Mouse (Mus musculus) hindbrain, embryonic 13.5 days (tissue): ENCODE measurements at regions not wholly inside any gene's neighbourhood (a gene's known extent, or its start where the extent isn't known, plus 50 kb on each side); places are given as distances from the start of the nearest gene placed in this dataset.

Source experiments
- ATAC-seq: fragments of 200-750 bp; cut with Nextera tagmentation; 2 replicates; pipeline ENCODE4 v1.8.0; 2017; ENCODE audit warnings: moderate TSS enrichment; ENCODE audit not compliant: low FRiP score
- H3K27ac ChIP-seq: fragments of 300-500 bp; sonication (generic); 2 replicates; pipeline ENCODE4 v1.5.1; 2015; ENCODE audit warnings: inconsistent platforms, mild to moderate bottlenecking, moderate library complexity
- H3K27me3 ChIP-seq: fragments of 300-500 bp; sonication (generic); 2 replicates; pipeline ENCODE4 v1.6.1; 2015; ENCODE audit warnings: mild to moderate bottlenecking, inconsistent platforms
- H3K36me3 ChIP-seq: fragments of 300-500 bp; sonication (generic); 2 replicates; pipeline ENCODE4 v1.6.1; 2015; ENCODE audit warnings: mild to moderate bottlenecking, inconsistent platforms
- H3K4me1 ChIP-seq: fragments of 300-500 bp; sonication (generic); replicated peaks from 2 replicates; pipeline ENCODE4 v1.6.1; 2015; ENCODE audit warnings: inconsistent platforms
- H3K4me2 ChIP-seq: fragments of 300-500 bp; sonication (generic); 2 replicates; pipeline ENCODE4 v1.6.1; 2015; ENCODE audit warnings: inconsistent platforms, mild to moderate bottlenecking, moderate library complexity
- H3K4me3 ChIP-seq: fragments of 300-500 bp; sonication (generic); 2 replicates; pipeline ENCODE4 v1.5.1; 2015; ENCODE audit warnings: mild to moderate bottlenecking, inconsistent platforms
- H3K9ac ChIP-seq: fragments of 300-500 bp; sonication (generic); 2 replicates; pipeline ENCODE4 v1.6.1; 2015; ENCODE audit warnings: mild to moderate bottlenecking, inconsistent platforms
- H3K9me3 ChIP-seq: fragments of 300-500 bp; sonication (generic); 2 replicates; pipeline ENCODE4 v1.6.1; 2016; ENCODE audit warnings: inconsistent platforms
- WGBS: fragments of 180-500 bp; shearing (Covaris S2); methylation state at CpG from one replicate; pipeline ENCODE4 v1.1.7; 2015; 5-methylcytosine and 5-hydroxymethylcytosine counted together

DNA sequence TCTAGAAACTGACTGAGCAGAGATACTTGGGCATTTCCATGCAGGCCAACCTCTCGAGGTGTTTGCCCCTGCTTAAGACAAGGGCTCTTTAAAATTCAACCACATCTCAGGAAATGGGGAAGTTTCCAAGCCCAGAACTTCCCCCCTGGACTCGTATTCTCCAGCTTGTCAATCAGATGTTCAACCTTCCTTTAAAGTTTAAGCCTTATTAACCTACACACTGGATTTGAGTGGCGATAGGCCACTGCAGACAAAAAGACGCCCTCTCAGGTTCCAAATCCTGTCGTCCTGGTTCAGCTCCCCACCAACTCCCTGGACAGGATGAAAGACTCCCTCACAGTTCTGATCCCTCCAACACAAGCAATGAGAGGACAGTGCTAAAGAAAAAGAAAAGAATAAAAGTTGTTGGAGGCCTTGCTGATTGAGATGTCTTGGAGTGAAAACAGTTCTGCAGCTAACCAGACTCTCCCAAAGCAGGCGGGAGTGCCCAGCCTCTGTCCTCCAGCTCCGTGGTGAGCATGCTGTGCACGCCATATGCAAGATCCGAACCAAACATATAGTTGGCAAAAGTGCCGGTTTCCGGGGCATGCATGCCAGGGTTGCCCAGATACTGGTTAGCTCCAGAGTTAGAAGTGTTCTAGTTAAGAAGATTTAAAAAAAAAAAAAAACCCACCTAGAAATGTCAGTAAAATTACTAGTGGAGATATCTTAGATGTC is 298.3 kb downstream of the Mycn start:
- Histone ChIP-seq H3K4me2 (no peak overlapping the region), H3K4me3 (no peak overlapping the region), H3K27ac (no peak overlapping the region), H3K9ac (no peak overlapping the region), H3K4me1 (no peaks in the 10 kb centered on the region), H3K9me3 (no peaks in the 10 kb centered on the region), H3K36me3 (no peaks in the 10 kb centered on the region), H3K27me3 (no peaks in the 10 kb centered on the region)
- ATAC-seq: no peak
- WGBS: 50% methylated on average over 11 of the region's 11 CpGs

DNA sequence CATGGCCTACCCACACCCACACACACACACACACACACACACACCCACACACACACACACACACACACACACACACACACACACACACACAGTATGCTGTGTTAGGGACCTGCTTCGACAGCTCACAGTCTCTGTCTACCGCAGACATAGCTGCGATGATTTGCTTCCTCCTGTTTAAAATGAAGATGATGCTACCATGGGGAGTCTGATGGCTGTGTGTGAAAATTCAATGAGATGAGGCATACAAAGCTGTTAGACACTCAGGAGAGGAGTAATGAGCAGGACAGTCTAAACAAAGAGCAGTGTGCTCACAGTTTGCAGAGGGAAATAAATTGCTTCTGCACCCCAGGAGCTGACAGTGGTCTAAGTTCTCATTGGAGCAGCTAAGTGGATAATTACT is 306.4 kb downstream of the Mycn start:
- H3K36me3 ChIP-seq: no peaks in the 10 kb centered on the region
- no peak overlapping the region for H3K4me3 ChIP-seq
- H3K4me1 ChIP-seq: no peaks in the 10 kb centered on the region
- WGBS: 63% methylated on average over 3 of the region's 3 CpGs
- no peak overlapping the region for H3K4me2 ChIP-seq
- H3K9me3 ChIP-seq: no peaks in the 10 kb centered on the region
- no peak for ATAC-seq
- H3K27ac ChIP-seq: peak overlapping the region; percentile 46
- H3K9ac ChIP-seq: no peak overlapping the region
- H3K27me3 ChIP-seq: no peaks in the 10 kb centered on the region

DNA sequence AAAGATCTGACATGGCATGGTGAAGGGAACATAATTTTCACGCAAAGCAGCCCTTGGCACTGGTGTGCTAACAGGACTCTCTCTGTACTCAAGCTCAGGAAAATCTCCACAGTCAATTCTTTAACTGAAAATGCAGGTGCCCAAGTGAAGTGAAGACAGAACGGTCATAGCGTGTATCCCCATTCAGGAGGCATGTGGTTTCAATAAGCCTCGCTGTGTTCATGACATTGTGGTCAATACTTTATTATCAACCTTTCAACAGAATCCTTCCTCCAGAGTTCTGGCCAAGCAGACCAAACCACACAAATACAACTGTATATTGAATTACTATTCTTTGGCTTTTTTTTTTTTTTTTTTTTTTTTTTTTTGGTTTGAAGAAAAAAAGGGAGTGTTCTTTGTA is 314.1 kb downstream of the Mycn start:
- Histone ChIP-seq H3K4me1 (peaks cover 14% of the 10 kb centered on the region; the same call in 1 of the 2 replicates), H3K9me3 (no peaks in the 10 kb centered on the region), H3K36me3 (no peaks in the 10 kb centered on the region), H3K9ac (no peak overlapping the region), H3K27ac (no peak overlapping the region), H3K4me2 (no peak overlapping the region), H3K27me3 (peaks cover 9% of the 10 kb centered on the region; the same call in 1 of the 2 replicates), H3K4me3 (no peak overlapping the region)
- no peak for ATAC-seq
- WGBS: 93% methylated on average over 4 of the region's 4 CpGs

DNA sequence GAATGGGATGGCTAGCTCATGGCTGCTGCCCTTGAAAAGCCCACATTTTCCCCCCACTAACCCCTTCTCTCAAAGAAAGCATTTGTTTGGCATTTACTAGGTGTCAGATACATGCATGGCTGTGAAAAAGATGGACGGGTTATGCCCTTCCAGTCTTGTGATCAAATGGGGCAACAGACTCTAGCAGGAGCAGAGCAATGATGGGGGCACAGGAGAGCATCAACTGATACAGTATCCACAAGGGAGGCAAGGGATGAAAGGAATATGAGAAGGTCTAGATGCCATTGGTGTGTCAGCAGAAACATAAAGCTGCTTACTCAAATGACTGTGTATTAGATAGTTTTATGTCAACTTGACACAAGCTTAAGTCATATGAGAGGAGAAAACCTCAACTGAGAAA is 315.9 kb downstream of the Mycn start:
- H3K27me3 ChIP-seq: peaks cover 14% of the 10 kb centered on the region; the same call in 1 of the 2 replicates
- ATAC-seq: no peak
- H3K4me1 ChIP-seq: peaks cover 14% of the 10 kb centered on the region; the same call in 1 of the 2 replicates
- H3K36me3 ChIP-seq: no peaks in the 10 kb centered on the region
- 87% methylated on average over 1 of the region's 1 CpGs for WGBS
- no peak overlapping the region for H3K27ac ChIP-seq
- no peaks in the 10 kb centered on the region for H3K9me3 ChIP-seq
- no peak overlapping the region for H3K9ac ChIP-seq
- no peak overlapping the region for H3K4me2 ChIP-seq
- no peak overlapping the region for H3K4me3 ChIP-seq

GRCm38 (mm10) chr12:12622712-12623292 is 318.9 kb downstream of the Mycn start:
- no peaks in the 10 kb centered on the region for H3K9me3 ChIP-seq
- H3K27me3 ChIP-seq: peaks cover 14% of the 10 kb centered on the region; the same call in 1 of the 2 replicates
- 13% methylated on average over 5 of the region's 5 CpGs for WGBS
- H3K4me2 ChIP-seq: no peak overlapping the region
- peak; percentile 79 for ATAC-seq
- H3K4me3 ChIP-seq: no peak overlapping the region
- H3K9ac ChIP-seq: no peak overlapping the region
- H3K36me3 ChIP-seq: no peaks in the 10 kb centered on the region
- H3K4me1 ChIP-seq: peaks cover 14% of the 10 kb centered on the region; the same call in 1 of the 2 replicates
- no peak overlapping the region for H3K27ac ChIP-seq

GRCm38 (mm10) chr12:12621506-12621905 is 320.2 kb downstream of the Mycn start:
- 86% methylated on average over 9 of the region's 9 CpGs for WGBS
- no peak for ATAC-seq
- no peak overlapping the region for H3K4me2 ChIP-seq
- H3K27ac ChIP-seq: no peak overlapping the region
- H3K9me3 ChIP-seq: no peaks in the 10 kb centered on the region
- peaks cover 14% of the 10 kb centered on the region; the same call in 1 of the 2 replicates for H3K4me1 ChIP-seq
- no peaks in the 10 kb centered on the region for H3K36me3 ChIP-seq
- peaks cover 14% of the 10 kb centered on the region; the same call in 1 of the 2 replicates for H3K27me3 ChIP-seq
- no peak overlapping the region for H3K9ac ChIP-seq
- no peak overlapping the region for H3K4me3 ChIP-seq

GRCm38 (mm10) chr12:12620316-12620715 is 321.4 kb downstream of the Mycn start:
- Histone ChIP-seq H3K9ac (no peak overlapping the region), H3K27ac (no peak overlapping the region), H3K36me3 (no peaks in the 10 kb centered on the region), H3K4me2 (no peak overlapping the region), H3K27me3 (0 out of 2 replicates have a peak, but pooled peaks cover 9% of the 10 kb centered on the region), H3K4me1 (peaks cover 14% of the 10 kb centered on the region; the same call in 1 of the 2 replicates), H3K4me3 (no peak overlapping the region), H3K9me3 (no peaks in the 10 kb centered on the region)
- ATAC-seq: no peak
- WGBS: 71% methylated on average over 5 of the region's 5 CpGs

- no peaks in the 10 kb centered on the region for H3K36me3 ChIP-seq
- H3K4me2 ChIP-seq: no peak overlapping the region
- peaks cover 9% of the 10 kb centered on the region; the same call in 1 of the 2 replicates for H3K4me1 ChIP-seq
- no peak for ATAC-seq
- H3K9ac ChIP-seq: no peak overlapping the region
- H3K27ac ChIP-seq: no peak overlapping the region
- no peaks in the 10 kb centered on the region for H3K9me3 ChIP-seq
- no peak overlapping the region for H3K4me3 ChIP-seq
- 0 out of 2 replicates have a peak, but pooled peaks cover 9% of the 10 kb centered on the region for H3K27me3 ChIP-seq
- 72% methylated on average over 5 of the region's 5 CpGs for WGBS
Observed at GRCm38 (mm10) chr12:12619431-12619830, 322.3 kb downstream of the Mycn start.

DNA sequence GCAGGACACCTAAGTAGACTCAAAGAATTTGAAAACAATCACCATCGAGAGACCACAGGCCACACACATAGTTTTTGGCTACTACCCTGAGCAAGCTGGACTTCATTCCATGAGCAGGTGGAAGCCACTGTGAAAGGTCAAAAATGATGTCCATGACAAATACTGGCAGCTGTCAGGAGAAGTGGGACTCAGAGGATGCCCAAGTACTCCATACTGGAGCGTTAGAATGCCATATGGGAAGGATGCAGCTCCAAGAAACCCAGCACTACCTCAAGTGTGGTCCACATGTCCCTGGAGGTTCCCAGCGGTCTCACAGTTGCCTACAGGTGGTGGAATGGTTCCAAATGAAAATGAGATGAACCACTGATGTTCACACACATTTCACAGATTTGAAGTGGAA is 329.2 kb downstream of the Mycn start:
- no peak overlapping the region for H3K4me2 ChIP-seq
- no peaks in the 10 kb centered on the region for H3K9me3 ChIP-seq
- H3K9ac ChIP-seq: no peak overlapping the region
- H3K27ac ChIP-seq: no peak overlapping the region
- peaks cover 4% of the 10 kb centered on the region; the same call in 1 of the 2 replicates for H3K4me1 ChIP-seq
- no peaks in the 10 kb centered on the region for H3K27me3 ChIP-seq
- no peak for ATAC-seq
- H3K36me3 ChIP-seq: no peaks in the 10 kb centered on the region
- 87% methylated on average over 3 of the region's 3 CpGs for WGBS
- H3K4me3 ChIP-seq: no peak overlapping the region

- Histone ChIP-seq H3K27me3 (no peaks in the 10 kb centered on the region), H3K9me3 (no peaks in the 10 kb centered on the region), H3K27ac (no peak overlapping the region), H3K4me3 (no peak overlapping the region), H3K36me3 (no peaks in the 10 kb centered on the region), H3K4me1 (peaks cover 4% of the 10 kb centered on the region; the same call in 1 of the 2 replicates), H3K9ac (no peak overlapping the region), H3K4me2 (no peak overlapping the region)
- ATAC-seq: no peak
- WGBS: 44% methylated on average over 4 of the region's 4 CpGs
Observed at GRCm38 (mm10) chr12:12610861-12611260, 330.9 kb downstream of the Mycn start.

GRCm38 (mm10) chr12:12607995-12608394 is 333.7 kb downstream of the Mycn start:
- Histone ChIP-seq H3K9ac (no peak overlapping the region), H3K4me3 (no peak overlapping the region), H3K4me1 (peaks cover 4% of the 10 kb centered on the region; the same call in 1 of the 2 replicates), H3K27ac (no peak overlapping the region), H3K4me2 (no peak overlapping the region), H3K9me3 (no peaks in the 10 kb centered on the region), H3K36me3 (no peaks in the 10 kb centered on the region), H3K27me3 (no peaks in the 10 kb centered on the region)
- WGBS: 76% methylated on average over 4 of the region's 4 CpGs
- no peak for ATAC-seq

DNA sequence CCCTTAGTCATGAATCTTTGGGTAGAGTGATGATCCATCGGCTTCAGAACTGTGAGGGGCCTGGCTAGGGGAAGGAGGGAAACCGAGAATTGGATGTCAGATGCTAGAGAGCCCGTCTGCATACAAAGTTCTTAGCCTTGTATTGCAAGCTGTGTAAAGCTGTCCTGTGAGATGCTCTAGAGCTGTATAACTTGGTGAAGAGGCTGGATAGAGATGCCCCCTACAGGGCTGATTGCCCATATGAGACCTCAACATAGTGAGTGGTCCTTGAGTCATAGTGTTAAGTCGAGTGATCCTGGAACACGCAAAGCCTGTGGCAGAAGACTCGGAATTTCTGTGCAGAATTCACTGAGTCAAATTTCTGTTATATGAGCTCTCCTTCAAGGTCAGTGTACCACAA is 334.8 kb downstream of the Mycn start:
- Histone ChIP-seq H3K36me3 (no peaks in the 10 kb centered on the region), H3K4me3 (no peak overlapping the region), H3K9me3 (no peaks in the 10 kb centered on the region), H3K27me3 (no peaks in the 10 kb centered on the region), H3K4me1 (peaks cover 4% of the 10 kb centered on the region; the same call in 1 of the 2 replicates), H3K9ac (no peak overlapping the region), H3K4me2 (no peak overlapping the region), H3K27ac (no peak overlapping the region)
- no peak for ATAC-seq
- WGBS: 94% methylated on average over 6 of the region's 6 CpGs

GRCm38 (mm10) chr12:12605495-12605894 is 336.2 kb downstream of the Mycn start:
- H3K27ac ChIP-seq: no peak overlapping the region
- no peaks in the 10 kb centered on the region for H3K9me3 ChIP-seq
- H3K4me2 ChIP-seq: no peak overlapping the region
- ATAC-seq: no peak
- H3K4me3 ChIP-seq: no peak overlapping the region
- no peaks in the 10 kb centered on the region for H3K36me3 ChIP-seq
- H3K9ac ChIP-seq: no peak overlapping the region
- H3K27me3 ChIP-seq: no peaks in the 10 kb centered on the region
- 95% methylated on average over 3 of the region's 3 CpGs for WGBS
- H3K4me1 ChIP-seq: no peaks in the 10 kb centered on the region
